Mouse (Mus musculus) midbrain, postnatal 0 days (tissue): ENCODE measurements around the gene Fate1. TPM values are rescaled to one million over a fixed set of nuclear protein-coding genes. Genes with fewer than 3 reads are reported as not detected.
"Not testable (repeated sequence)": the region's sequence is repeated elsewhere in the genome, so short reads cannot be mapped to it uniquely, and the experiment has no call there.

ENCODE experiments used
- ATAC-seq: fragments of 200-750 bp; cut with Nextera tagmentation; 2 replicates; pipeline ENCODE4 v1.8.0; 2017; ENCODE audit warnings: moderate number of reproducible peaks, mild to moderate bottlenecking, moderate TSS enrichment, moderate library complexity; ENCODE audit not compliant: low FRiP score
- DNase-seq: peaks from one replicate; pipeline ENCODE4 v3.0.0-alpha.2; 2015; ENCODE audit warnings: low spot score
- H3K27ac ChIP-seq: fragments of 300-500 bp; sonication (generic); 2 replicates; pipeline ENCODE4 v1.5.1; 2014; ENCODE audit warnings: low read depth, mild to moderate bottlenecking, low read length, mixed read lengths
- H3K27me3 ChIP-seq: fragments of 300-500 bp; sonication (generic); 2 replicates; pipeline ENCODE4 v1.6.1; 2014; ENCODE audit warnings: low read length, control low read depth, mixed read lengths; ENCODE audit not compliant: insufficient read depth
- H3K36me3 ChIP-seq: fragments of 300-500 bp; sonication (generic); 2 replicates; pipeline ENCODE4 v1.6.1; 2014; ENCODE audit warnings: low read length, control low read depth, mixed read lengths; ENCODE audit not compliant: insufficient read depth
- H3K4me1 ChIP-seq: fragments of 300-500 bp; sonication (generic); 2 replicates; pipeline ENCODE4 v1.6.1; 2014; ENCODE audit warnings: mild to moderate bottlenecking, control low read depth, antibody characterized with exemption, low read length, mixed read lengths; ENCODE audit not compliant: insufficient read depth
- H3K4me2 ChIP-seq: fragments of 300-500 bp; sonication (generic); 2 replicates; pipeline ENCODE4 v1.6.1; 2014; ENCODE audit warnings: low read depth, mild to moderate bottlenecking, low read length, mixed read lengths; ENCODE audit not compliant: poor library complexity, severe bottlenecking
- H3K4me3 ChIP-seq: fragments of 300-500 bp; sonication (generic); 2 replicates; pipeline ENCODE4 v1.5.1; 2014; ENCODE audit warnings: low read depth, mild to moderate bottlenecking, low read length, moderate library complexity
- H3K9ac ChIP-seq: fragments of 300-500 bp; sonication (generic); replicated peaks from 2 replicates; pipeline ENCODE4 v1.6.1; 2014; ENCODE audit warnings: mild to moderate bottlenecking, low read length, moderate library complexity, mixed read lengths; ENCODE audit not compliant: poor library complexity, severe bottlenecking
- H3K9me3 ChIP-seq: fragments of 300-500 bp; sonication (generic); 2 replicates; pipeline ENCODE4 v1.6.1; 2016; ENCODE audit warnings: low read length, control low read depth
- CTCF ChIP-seq: IDR thresholded peaks from 2 replicates; pipeline ENCODE4 v1.5.1; 2016; ENCODE audit warnings: antibody characterized with exemption, mild to moderate bottlenecking
- WGBS: fragments of 180-500 bp; shearing (Covaris S2); extraction: QIAGEN DNeasy Blood & Tissue Kit; methylation state at CpG from one replicate; pipeline ENCODE4 v1.1.7; 2014; 5-methylcytosine and 5-hydroxymethylcytosine counted together
- polyA plus RNA-seq: library from polyadenylated mRNA; unstranded; fragments of >200 nt; fragmentation: Nextera tagmentation; extraction: Ambion mirVana; gene quantifications from 2 replicates; pipeline ENCODE4 v1.2.1, GENCODE M21; 2015
- total RNA-seq: library from RNA; depleted of rRNA; stranded (reverse); fragments of >200 nt; gene quantifications from 2 replicates; pipeline ENCODE4 v1.2.3, GENCODE M21; 2014

The Fate1 gene
- total and polyA plus RNA-seq, 2 experiments from 2014 or later: 0.55 TPM; not detected in 1

GRCm38 (mm10) chrX:71968816-71969215 is 4.0 kb upstream of the Fate1 start:
- Histone ChIP-seq H3K27ac (no peak overlapping the region), H3K9ac (no peak overlapping the region), H3K27me3 (no peaks in the 10 kb centered on the region), H3K4me3 (no peak overlapping the region), H3K36me3 (no peaks in the 10 kb centered on the region), H3K4me2 (no peak overlapping the region), H3K4me1 (no peaks in the 10 kb centered on the region), H3K9me3 (no peaks in the 10 kb centered on the region)
- DNase-seq: no peak
- WGBS: 86% methylated on average over 6 of the region's 6 CpGs
- no peak for ATAC-seq
- no peak for TF ChIP-seq CTCF

GRCm38 (mm10) chrX:71971325-71971724 is 1.5 kb upstream of the Fate1 start:
- no peaks in the 10 kb centered on the region for H3K27me3 ChIP-seq
- DNase-seq (no peak), ATAC-seq (no peak)
- TF ChIP-seq CTCF: no peak
- no peaks in the 10 kb centered on the region for H3K9me3 ChIP-seq
- H3K27ac ChIP-seq: no peak overlapping the region
- H3K4me3 ChIP-seq: no peak overlapping the region
- H3K36me3 ChIP-seq: no peaks in the 10 kb centered on the region
- H3K9ac ChIP-seq: no peak overlapping the region
- WGBS: 76% methylated on average over 5 of the region's 5 CpGs
- H3K4me1 ChIP-seq: no peaks in the 10 kb centered on the region
- H3K4me2 ChIP-seq: no peak overlapping the region

GRCm38 (mm10) chrX:71977681-71978080 is 4.9 kb downstream of the Fate1 start:
- H3K4me3 ChIP-seq, H3K27me3 ChIP-seq, DNase-seq, H3K9ac ChIP-seq, H3K9me3 ChIP-seq, H3K4me2 ChIP-seq, ATAC-seq, H3K27ac ChIP-seq, H3K36me3 ChIP-seq, H3K4me1 ChIP-seq: not testable (repeated sequence)

DNA sequence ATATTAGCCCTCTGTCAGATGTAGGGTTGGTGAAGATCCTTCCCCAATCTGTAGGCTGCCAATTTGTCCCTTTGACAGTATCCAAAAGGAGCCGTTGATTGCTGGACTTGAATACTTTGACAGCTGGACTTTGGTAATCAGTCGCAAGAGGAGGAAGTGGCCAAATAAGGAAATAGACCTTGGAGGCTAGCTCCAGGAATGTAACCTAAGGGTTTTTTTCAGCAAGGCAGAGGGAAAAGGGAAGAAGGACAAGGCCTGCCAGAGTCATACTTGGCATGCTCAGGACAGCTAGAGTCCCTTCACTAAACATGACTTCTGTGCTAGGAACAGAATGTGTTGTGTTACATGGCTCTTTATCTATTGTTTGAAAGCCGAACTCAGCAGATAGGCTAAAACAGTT is 7.7 kb downstream of the Fate1 start:
- no peak for TF ChIP-seq CTCF
- DNase-seq (no peak), ATAC-seq (no peak)
- 78% methylated on average over 3 of the region's 3 CpGs for WGBS
- Histone ChIP-seq H3K9me3 (no peaks in the 10 kb centered on the region), H3K4me1 (no peaks in the 10 kb centered on the region), H3K27ac (no peak overlapping the region), H3K4me3 (no peak overlapping the region), H3K4me2 (no peak overlapping the region), H3K27me3 (no peaks in the 10 kb centered on the region), H3K9ac (no peak overlapping the region), H3K36me3 (no peaks in the 10 kb centered on the region)

DNA sequence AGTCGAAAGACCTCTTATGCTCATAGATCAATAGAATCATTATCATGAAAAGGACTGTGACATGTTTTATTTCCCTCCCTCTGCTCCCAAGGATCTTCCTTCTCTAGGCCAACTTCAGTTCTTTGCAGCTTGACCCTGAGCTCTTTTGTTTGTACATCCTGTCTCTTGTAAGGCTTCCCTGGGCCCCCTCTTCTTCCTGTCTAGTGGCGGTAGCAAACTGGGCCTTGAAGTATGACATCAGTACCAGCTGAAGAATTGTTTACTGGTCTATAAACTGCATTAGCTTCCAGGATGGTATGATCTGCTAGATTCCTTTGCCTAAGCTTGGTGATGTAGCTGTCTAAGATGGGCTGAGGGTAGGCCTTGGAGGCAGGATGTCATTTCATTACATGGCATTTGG is 8.5 kb downstream of the Fate1 start:
- no peak for TF ChIP-seq CTCF
- DNase-seq (no peak), ATAC-seq (no peak)
- WGBS: 65% methylated on average over 2 of the region's 2 CpGs
- H3K27me3 ChIP-seq: no peaks in the 10 kb centered on the region
- no peak overlapping the region for H3K4me2 ChIP-seq
- H3K27ac ChIP-seq: no peak overlapping the region
- no peaks in the 10 kb centered on the region for H3K9me3 ChIP-seq
- H3K4me1 ChIP-seq: no peaks in the 10 kb centered on the region
- no peak overlapping the region for H3K4me3 ChIP-seq
- H3K9ac ChIP-seq: no peak overlapping the region
- no peaks in the 10 kb centered on the region for H3K36me3 ChIP-seq

DNA sequence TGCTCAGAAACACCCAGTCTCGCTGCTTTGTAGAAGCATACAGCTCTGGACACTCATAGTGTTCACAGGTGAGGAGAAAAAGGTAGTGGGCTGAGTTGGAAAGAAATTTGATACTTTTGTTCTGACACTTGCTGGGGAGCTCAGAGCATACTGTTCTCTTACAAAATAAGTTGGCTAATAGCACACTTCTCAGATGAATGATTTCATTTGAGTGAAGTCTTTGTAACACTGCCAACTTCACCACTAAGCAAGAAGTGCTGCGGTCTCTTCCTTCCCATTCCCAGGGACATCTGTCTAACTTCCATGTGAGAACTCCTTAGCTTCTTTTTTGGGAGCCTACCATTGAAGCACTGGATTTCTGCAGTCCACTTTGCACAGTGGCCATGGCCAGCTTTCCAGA is 10.4 kb downstream of the Fate1 start:
- H3K4me2 ChIP-seq: no peak overlapping the region
- H3K36me3 ChIP-seq: no peaks in the 10 kb centered on the region
- H3K9me3 ChIP-seq: no peaks in the 10 kb centered on the region
- no peak overlapping the region for H3K4me3 ChIP-seq
- no peak for ATAC-seq
- H3K27me3 ChIP-seq: no peaks in the 10 kb centered on the region
- H3K9ac ChIP-seq: no peak overlapping the region
- H3K27ac ChIP-seq: no peak overlapping the region
- no peak for DNase-seq
- WGBS: 76% methylated on average over 2 of the region's 2 CpGs
- H3K4me1 ChIP-seq: no peaks in the 10 kb centered on the region
- TF ChIP-seq CTCF: no peak

GRCm38 (mm10) chrX:71983775-71984174 is 11.0 kb downstream of the Fate1 start:
- WGBS: 82% methylated on average over 1 of the region's 1 CpGs
- Histone ChIP-seq H3K4me3 (no peak overlapping the region), H3K4me1 (no peaks in the 10 kb centered on the region), H3K9me3 (no peaks in the 10 kb centered on the region), H3K27me3 (no peaks in the 10 kb centered on the region), H3K9ac (no peak overlapping the region), H3K4me2 (no peak overlapping the region), H3K36me3 (no peaks in the 10 kb centered on the region), H3K27ac (no peak overlapping the region)
- no peak for ATAC-seq
- no peak for DNase-seq
- TF ChIP-seq CTCF: peak; percentile 25
